Mouse (Mus musculus) ES-E14 (cell line): ENCODE results near the gene Ptprs. TPM values are rescaled to one million over a fixed set of nuclear protein-coding genes. Genes with fewer than 3 reads are reported as not detected.

Source experiments
- DNase-seq: peaks from one replicate; pipeline ENCODE4 v3.0.0-alpha.2; 2013; ENCODE audit warnings: low read depth, low spot score
- H3K27ac ChIP-seq: 2 replicates; pipeline ENCODE4 v1.5.1; 2012; ENCODE audit warnings: low read depth, mild to moderate bottlenecking, low read length, moderate library complexity, mixed read lengths; ENCODE audit not compliant: poor library complexity, insufficient read depth, severe bottlenecking
- H3K36me3 ChIP-seq: 2 replicates; pipeline ENCODE4 v1.6.1; 2012; ENCODE audit warnings: mild to moderate bottlenecking, low read length, moderate library complexity, mixed read lengths; ENCODE audit not compliant: control insufficient read depth, poor library complexity, insufficient read depth, severe bottlenecking
- H3K4me1 ChIP-seq, 2 experiments: fragments of 150-350 bp in 1 of 2; sonication (generic) in 1 of 2; 2 replicates each; pipeline ENCODE4 v1.6.1; 2012; ENCODE audit warnings: low read length in 2 of 2, mild to moderate bottlenecking in 1 of 2, mixed read lengths in 1 of 2; ENCODE audit not compliant: control insufficient read depth in 2 of 2, insufficient read depth in 2 of 2, poor library complexity in 1 of 2
- H3K4me3 ChIP-seq, 2 experiments: fragments of 150-350 bp in 1 of 2; sonication (generic) in 1 of 2; 2 replicates each; pipeline ENCODE4 v1.5.1; 2012; ENCODE audit warnings: low read length in 2 of 2, low read depth in 1 of 2, mild to moderate bottlenecking in 1 of 2, mixed read lengths in 1 of 2; ENCODE audit not compliant: insufficient read depth in 1 of 2, poor library complexity in 1 of 2, severe bottlenecking in 1 of 2
- H3K9ac ChIP-seq: 2 replicates; pipeline ENCODE4 v1.6.1; 2012; ENCODE audit warnings: low read depth, mild to moderate bottlenecking, low read length, mixed read lengths; ENCODE audit not compliant: poor library complexity, insufficient read depth, severe bottlenecking
- H3K9me3 ChIP-seq: fragments of 150-350 bp; sonication (generic); 2 replicates; pipeline ENCODE4 v1.6.1; 2012; ENCODE audit warnings: low read depth, mild to moderate bottlenecking, low read length; ENCODE audit not compliant: control insufficient read depth, insufficient read depth
- CHD2 ChIP-seq: IDR thresholded peaks from 2 replicates; pipeline ENCODE4 v1.6.1; 2014; ENCODE audit warnings: mild to moderate bottlenecking, low read depth, low read length, inconsistent platforms
- HCFC1 ChIP-seq: IDR thresholded peaks from 2 replicates; pipeline ENCODE4 v1.6.1; 2012; ENCODE audit warnings: low read length, inconsistent platforms, borderline replicate concordance; ENCODE audit not compliant: insufficient read depth
- MAFK ChIP-seq: IDR thresholded peaks from 2 replicates; pipeline ENCODE4 v1.6.1; 2014; ENCODE audit warnings: mild to moderate bottlenecking, low read depth, low read length, inconsistent platforms; ENCODE audit not compliant: insufficient read depth
- ZC3H11A ChIP-seq: IDR thresholded peaks from 2 replicates; pipeline ENCODE4 v1.6.1; 2012; ENCODE audit warnings: low read depth, mild to moderate bottlenecking, inconsistent platforms, low read length, borderline replicate concordance
- ZNF384 ChIP-seq: IDR thresholded peaks from 2 replicates; pipeline ENCODE4 v1.6.1; 2012; ENCODE audit warnings: low read depth, low read length, inconsistent platforms
- in situ Hi-C, 2 experiments: fragments of 600-800 bp; cut with MboI; formaldehyde crosslinking; loops; one replicate each; pipeline ENCODE4 v1.15.1; 2025; ENCODE audit warnings: low sequenced_read_pairs in 2 of 2, inconsistent platforms in 1 of 2; ENCODE audit not compliant: unreplicated experiment in 2 of 2
- total RNA-seq: library from RNA; depleted of rRNA; stranded (reverse); fragments of 300-350 nt; gene quantifications from 2 replicates; pipeline ENCODE4 v1.2.3, GENCODE M21; 2012

The Ptprs gene
- total RNA-seq, 1 experiment = 128 TPM

DNA sequence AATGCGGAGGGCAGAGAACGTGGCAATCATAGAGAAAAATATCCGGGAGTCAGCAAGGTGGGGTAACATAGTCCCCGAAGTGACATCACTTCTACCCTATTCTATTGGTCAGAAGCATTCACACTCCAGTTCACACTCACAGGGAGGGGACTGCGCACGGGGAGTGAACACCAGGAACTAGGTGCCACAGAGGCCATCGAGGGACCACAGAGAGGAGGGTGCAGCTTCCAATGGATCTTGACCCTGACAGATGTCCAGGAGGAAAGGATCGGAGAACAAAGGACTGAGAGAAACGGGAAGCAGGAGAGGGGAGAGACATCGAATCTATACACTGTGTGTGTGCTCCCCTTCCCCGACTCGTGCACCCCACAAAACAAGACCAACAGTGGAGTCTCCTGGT is 38.6 kb upstream of the Ptprs start:
- TF ChIP-seq HCFC1 = no peak
- no peak for TF ChIP-seq ZC3H11A
- no peak for TF ChIP-seq CHD2
- TF ChIP-seq ZNF384 = no peak
- TF ChIP-seq MAFK = no peak
- Histone ChIP-seq H3K9ac (no peak overlapping the region), H3K4me3 (no peak overlapping the region), H3K36me3 (no peaks in the 10 kb centered on the region), H3K27ac (no peak overlapping the region), H3K9me3 (no peaks in the 10 kb centered on the region), H3K4me1 (peaks cover 3 to 5% of the 10 kb centered on the region in 2 experiments; a peak in 2 of 4 replicates)
- in situ Hi-C loops = no loop called here
- DNase-seq = no peak

DNA sequence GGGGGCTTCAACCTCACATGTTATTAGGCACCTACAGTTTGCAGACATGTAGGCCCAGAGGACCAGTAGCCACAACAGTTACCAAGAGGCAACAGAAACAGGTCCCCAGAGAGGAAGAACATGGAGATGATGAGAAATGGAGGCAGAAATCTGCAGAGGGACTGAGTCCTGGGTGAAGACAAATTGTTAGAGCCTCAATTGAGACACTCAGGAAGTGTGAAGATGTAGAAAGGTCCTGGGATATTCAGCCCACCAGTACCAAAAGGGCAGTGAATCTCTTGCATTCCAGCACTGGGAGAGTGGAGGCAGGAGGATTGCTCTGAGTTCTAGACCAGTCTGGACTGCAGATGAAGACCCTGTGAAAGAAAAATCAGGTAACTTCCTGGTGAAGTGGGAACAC is 38.0 kb upstream of the Ptprs start:
- H3K36me3 ChIP-seq = no peaks in the 10 kb centered on the region
- H3K4me3 ChIP-seq = no peak overlapping the region
- H3K9ac ChIP-seq = no peak overlapping the region
- TF ChIP-seq ZC3H11A (no peak), ZNF384 (no peak), HCFC1 (no peak), CHD2 (no peak), MAFK (no peak)
- no peak overlapping the region for H3K27ac ChIP-seq
- in situ Hi-C loops = no loop called here
- H3K4me1 ChIP-seq = peaks cover 3 to 5% of the 10 kb centered on the region in 2 experiments; a peak in 3 of 4 replicates
- no peak for DNase-seq
- no peaks in the 10 kb centered on the region for H3K9me3 ChIP-seq

DNA sequence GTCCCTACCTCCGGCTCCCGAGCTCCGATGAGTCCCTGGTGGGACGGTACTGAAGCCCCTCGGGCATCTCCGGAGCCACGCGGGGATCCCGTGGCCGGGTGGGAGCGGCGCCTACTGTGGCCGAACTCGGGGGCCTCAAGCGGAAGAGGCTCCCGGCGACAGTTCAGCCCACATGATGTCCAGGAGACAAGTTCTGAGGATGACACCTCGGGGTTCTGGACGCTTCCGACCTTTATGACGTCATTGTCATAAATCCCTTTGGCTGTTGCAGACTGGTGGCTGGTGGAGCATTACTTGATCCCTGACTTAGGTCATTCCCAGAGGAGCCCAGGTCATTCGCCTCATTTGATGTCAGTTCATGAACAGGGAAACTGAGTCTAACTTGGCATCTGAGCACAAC is 36.0 kb upstream of the Ptprs start, which contains the start of gene Znrf4:
Gene Znrf4, minus strand, starts transcription at position 122 of the 400 bp plus-strand sequence.
- Histone ChIP-seq H3K4me3 (peak within 1 kb of the TSS; percentile 52 to 56; a peak in 3 of 4 replicates), H3K36me3 (no peaks in the 10 kb centered on the region), H3K27ac (no peak within 1 kb of the TSS), H3K9me3 (no peaks in the 10 kb centered on the region), H3K9ac (peak within 1 kb of the TSS; percentile 23), H3K4me1 (peaks cover 3 to 5% of the 10 kb centered on the region in 2 experiments; a peak in 3 of 4 replicates)
- DNase-seq = no peak
- TF ChIP-seq MAFK = no peak
- no peak for TF ChIP-seq ZNF384
- TF ChIP-seq ZC3H11A = no peak
- TF ChIP-seq CHD2 = no peak
- no peak for TF ChIP-seq HCFC1
- in situ Hi-C loops = no loop called here

DNA sequence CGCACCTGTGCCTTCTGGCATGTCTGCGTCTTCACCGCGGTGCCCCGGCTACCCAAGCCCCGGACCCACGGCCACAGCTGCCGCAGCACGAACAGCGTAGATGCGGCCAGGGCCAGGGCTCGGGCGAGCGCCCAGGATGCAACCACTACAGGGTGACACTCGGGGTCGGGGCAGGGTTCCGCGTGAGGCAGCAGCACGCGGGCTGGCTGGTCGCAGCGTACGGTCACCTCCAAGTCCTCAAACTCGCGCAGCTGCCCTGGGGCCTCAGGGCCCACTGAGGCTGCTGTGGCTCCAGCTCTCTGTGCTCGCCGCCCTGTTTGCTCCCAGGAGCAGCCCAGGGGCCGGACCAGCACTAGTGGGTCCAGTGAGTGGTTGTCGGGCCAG is 35.4 kb upstream of the Ptprs start:
- no peak for DNase-seq
- no peak overlapping the region for H3K27ac ChIP-seq
- in situ Hi-C loops = no loop called here
- H3K9ac ChIP-seq = peak overlapping the region; percentile 23; the same call in 1 of the 2 replicates
- H3K4me1 ChIP-seq = peaks cover 3 to 10% of the 10 kb centered on the region in 2 experiments; a peak in 3 of 4 replicates
- TF ChIP-seq CHD2 (no peak), ZNF384 (no peak), HCFC1 (no peak), MAFK (no peak), ZC3H11A (no peak)
- H3K36me3 ChIP-seq = no peaks in the 10 kb centered on the region
- no peaks in the 10 kb centered on the region for H3K9me3 ChIP-seq
- H3K4me3 ChIP-seq = peak overlapping the region; percentile 52 to 56; a peak in 3 of 4 replicates
